Mouse (Mus musculus) activated CD4-positive, CD25-positive, alpha-beta regulatory T cell, adult 4 months (primary cell): ENCODE data around the gene Kcnk7. TPM values are rescaled to one million over a fixed set of nuclear protein-coding genes. Genes with fewer than 3 reads are reported as not detected.

Experiments used
- ATAC-seq: one replicate; pipeline ENCODE4 v1.8.0; 2017
- polyA plus RNA-seq, 2 experiments: library from polyadenylated mRNA; unstranded; fragments of 100-300 nt; shearing (Covaris generic); gene quantifications; one replicate each; pipeline ENCODE4 v1.2.1; 2017

Gene Kcnk7
- polyA plus RNA-seq, 2 experiments from 2014 or later = 1.5 to 2.8 TPM

GRCm38 (mm10) chr19:5690343-5690735, 13.8 kb upstream of the Kcnk7 start:
- no peak for ATAC-seq

- no peak for ATAC-seq
Observed at GRCm38 (mm10) chr19:5691601-5692000, 12.6 kb upstream of the Kcnk7 start.

- no peak for ATAC-seq
Observed at GRCm38 (mm10) chr19:5692086-5692912, 11.9 kb upstream of the Kcnk7 start.

GRCm38 (mm10) chr19:5692913-5693396, 11.2 kb upstream of the Kcnk7 start:
- no peak for ATAC-seq

- no peak for ATAC-seq
Observed at GRCm38 (mm10) chr19:5693801-5694200, 10.4 kb upstream of the Kcnk7 start.

GRCm38 (mm10) chr19:5695849-5696462, 8.2 kb upstream of the Kcnk7 start:
- no peak for ATAC-seq

GRCm38 (mm10) chr19:5704801-5705571, 819 bp downstream of the Kcnk7 start:
- peak; percentile 65 for ATAC-seq

- ATAC-seq = no peak
Observed at GRCm38 (mm10) chr19:5710068-5710467, 5.9 kb downstream of the Kcnk7 start.

GRCm38 (mm10) chr19:5710581-5710980, 6.4 kb downstream of the Kcnk7 start:
- no peak for ATAC-seq

- ATAC-seq = no peak
Observed at GRCm38 (mm10) chr19:5711218-5711617, 7.1 kb downstream of the Kcnk7 start.

GRCm38 (mm10) chr19:5711907-5712460, 7.8 kb downstream of the Kcnk7 start:
- no peak for ATAC-seq

GRCm38 (mm10) chr19:5713255-5713654, 9.1 kb downstream of the Kcnk7 start:
- no peak for ATAC-seq

GRCm38 (mm10) chr19:5713730-5714129, 9.6 kb downstream of the Kcnk7 start:
- ATAC-seq = no peak

- no peak for ATAC-seq
Observed at GRCm38 (mm10) chr19:5715793-5716688, 11.9 kb downstream of the Kcnk7 start.

GRCm38 (mm10) chr19:5716955-5717354, 12.8 kb downstream of the Kcnk7 start:
- no peak for ATAC-seq

- ATAC-seq = no peak
Observed at GRCm38 (mm10) chr19:5721233-5721632, 17.1 kb downstream of the Kcnk7 start.

GRCm38 (mm10) chr19:5722848-5723425, 18.8 kb downstream of the Kcnk7 start:
- ATAC-seq = no peak

- no peak for ATAC-seq
Observed at GRCm38 (mm10) chr19:5723934-5724548, 19.9 kb downstream of the Kcnk7 start.

- no peak for ATAC-seq
Observed at GRCm38 (mm10) chr19:5724549-5724941, 20.4 kb downstream of the Kcnk7 start.

GRCm38 (mm10) chr19:5725029-5725707, 21.0 kb downstream of the Kcnk7 start:
- no peak for ATAC-seq
